Mouse (Mus musculus) CH12.LX (cell line): ENCODE measurements at regions not wholly inside any gene's neighbourhood (a gene's known extent, or its start where the extent isn't known, plus 50 kb on each side); places are given as distances from the start of the nearest gene placed in this dataset.

Experiments used
- DNase-seq: peaks from one replicate; pipeline ENCODE4 v3.0.0-alpha.2; 2013; ENCODE audit errors: extremely low read depth
- H3K27ac ChIP-seq: 2 replicates; pipeline ENCODE4 v1.5.1; 2012; ENCODE audit warnings: low read depth, mild to moderate bottlenecking, control low read depth, moderate library complexity; ENCODE audit not compliant: insufficient read depth
- H3K27me3 ChIP-seq: replicated peaks from 2 replicates; pipeline ENCODE3; 2012; ENCODE audit warnings: inconsistent platforms
- H3K36me3 ChIP-seq, 2 experiments: replicated peaks in 1 of 2; 2 replicates each; pipeline versions ENCODE3 to v1.6.1; 2012; ENCODE audit warnings: inconsistent platforms in 1 of 2, low read length in 1 of 2, mild to moderate bottlenecking in 1 of 2, mixed read lengths in 1 of 2, moderate library complexity in 1 of 2; ENCODE audit not compliant: control insufficient read depth in 1 of 2, insufficient read depth in 1 of 2
- H3K4me1 ChIP-seq, 2 experiments: 2 replicates each; pipeline ENCODE4 v1.6.1; 2012; ENCODE audit warnings: inconsistent platforms in 1 of 2, moderate library complexity in 1 of 2; ENCODE audit not compliant: insufficient read depth in 2 of 2, control insufficient read depth in 1 of 2
- H3K4me2 ChIP-seq: 2 replicates; pipeline ENCODE4 v1.6.1; 2012; ENCODE audit warnings: low read depth, mild to moderate bottlenecking, control low read depth; ENCODE audit not compliant: poor library complexity, insufficient read depth, severe bottlenecking
- H3K4me3 ChIP-seq, 3 experiments: fragments of 150-350 bp in 1 of 3; sonication (generic) in 1 of 3; replicated peaks in 1 of 3; 2 replicates each; pipeline versions ENCODE3 to v1.5.1; 2011 to 2012; ENCODE audit warnings: low read depth in 2 of 3, low read length in 2 of 3, mild to moderate bottlenecking in 2 of 3, moderate library complexity in 2 of 3, control low read depth in 1 of 3, improper control_type of control experiment in 1 of 3, inconsistent platforms in 1 of 3, mixed read lengths in 1 of 3; ENCODE audit not compliant: poor library complexity in 1 of 3
- H3K79me2 ChIP-seq: replicated peaks from 2 replicates; pipeline ENCODE4 v1.6.1; 2012; ENCODE audit warnings: mild to moderate bottlenecking, moderate library complexity; ENCODE audit not compliant: control insufficient read depth, poor library complexity, insufficient read depth, severe bottlenecking; ENCODE audit errors: extremely low read depth
- H3K9ac ChIP-seq: 2 replicates; pipeline ENCODE4 v1.6.1; 2012; ENCODE audit warnings: low read depth, mild to moderate bottlenecking, control low read depth, moderate library complexity; ENCODE audit not compliant: insufficient read depth
- H3K9me3 ChIP-seq: replicated peaks from 2 replicates; pipeline ENCODE3; 2012; ENCODE audit warnings: low read length, inconsistent platforms, mixed read lengths
- BHLHE40 ChIP-seq: IDR thresholded peaks from 2 replicates; pipeline ENCODE4 v1.6.1; 2011; ENCODE audit warnings: mild to moderate bottlenecking, low read depth, low read length, improper control_type of control experiment
- CHD1 ChIP-seq: IDR thresholded peaks from 2 replicates; pipeline ENCODE4 v1.6.1; 2012; ENCODE audit warnings: low read depth, low read length, improper control_type of control experiment, inconsistent platforms
- E2F4 ChIP-seq: IDR thresholded peaks from 2 replicates; pipeline ENCODE4 v1.6.1; 2011; ENCODE audit warnings: low read depth, low read length, improper control_type of control experiment; ENCODE audit not compliant: insufficient replicate concordance
- ELF1 ChIP-seq: IDR thresholded peaks from 2 replicates; pipeline ENCODE4 v1.6.1; 2014; ENCODE audit warnings: low read depth, mild to moderate bottlenecking, inconsistent platforms, low read length, improper control_type of control experiment
- EP300 ChIP-seq: IDR thresholded peaks from 2 replicates; pipeline ENCODE4 v1.6.1; 2011; ENCODE audit warnings: low read length, improper control_type of control experiment
- JUND ChIP-seq: conservative IDR thresholded peaks from 2 replicates; pipeline ENCODE4 v1.6.1; 2011; ENCODE audit warnings: low read depth, low read length, improper control_type of control experiment
- KAT2A ChIP-seq: IDR thresholded peaks from 2 replicates; pipeline ENCODE4 v1.6.1; 2012; ENCODE audit warnings: low read length, improper control_type of control experiment, inconsistent platforms; ENCODE audit not compliant: insufficient replicate concordance
- MAFK ChIP-seq: IDR thresholded peaks from 2 replicates; pipeline ENCODE4 v1.6.1; 2011; ENCODE audit warnings: low read length, improper control_type of control experiment; ENCODE audit not compliant: insufficient replicate concordance
- MAX ChIP-seq: IDR thresholded peaks from 2 replicates; pipeline ENCODE4 v1.6.1; 2011; ENCODE audit warnings: low read length, improper control_type of control experiment
- MYC ChIP-seq: IDR thresholded peaks from 2 replicates; pipeline ENCODE4 v1.6.1; 2011; ENCODE audit warnings: low read depth, mild to moderate bottlenecking, improper control_type of control experiment, low read length
- NELFE ChIP-seq: IDR thresholded peaks from 2 replicates; pipeline ENCODE4 v1.6.1; 2011; ENCODE audit warnings: low read depth, low read length, improper control_type of control experiment
- PAX5 ChIP-seq: IDR thresholded peaks from 2 replicates; pipeline ENCODE4 v1.6.1; 2012; ENCODE audit warnings: low read length, inconsistent platforms, mixed read lengths
- POLR2A ChIP-seq: IDR thresholded peaks from 2 replicates; pipeline ENCODE4 v1.6.1; 2011; ENCODE audit warnings: low read depth, mild to moderate bottlenecking, improper control_type of control experiment, low read length
- POLR2AphosphoS2 ChIP-seq: IDR thresholded peaks from 2 replicates; pipeline ENCODE4 v1.6.1; 2011; ENCODE audit warnings: low read depth, low read length, improper control_type of control experiment
- RCOR1 ChIP-seq: conservative IDR thresholded peaks from 2 replicates; pipeline ENCODE4 v1.6.1; 2012; ENCODE audit warnings: low read depth, mild to moderate bottlenecking, inconsistent platforms, low read length, improper control_type of control experiment
- TCF12 ChIP-seq: IDR thresholded peaks from 2 replicates; pipeline ENCODE4 v1.6.1; 2014; ENCODE audit warnings: low read depth, mild to moderate bottlenecking, inconsistent platforms, low read length, improper control_type of control experiment
- UBTF ChIP-seq: IDR thresholded peaks from 2 replicates; pipeline ENCODE4 v1.6.1; 2012; ENCODE audit warnings: low read depth, mild to moderate bottlenecking, inconsistent platforms, low read length, improper control_type of control experiment, moderate library complexity
- USF2 ChIP-seq: conservative IDR thresholded peaks from 2 replicates; pipeline ENCODE4 v1.6.1; 2011; ENCODE audit warnings: low read depth, low read length, improper control_type of control experiment
- ZC3H11A ChIP-seq: IDR thresholded peaks from 2 replicates; pipeline ENCODE4 v1.6.1; 2012; ENCODE audit warnings: low read depth, mild to moderate bottlenecking, inconsistent platforms, low read length, improper control_type of control experiment
- ZKSCAN1 ChIP-seq: IDR thresholded peaks from 2 replicates; pipeline ENCODE4 v1.6.1; 2012; ENCODE audit warnings: low read depth, inconsistent platforms, low read length, improper control_type of control experiment, borderline replicate concordance
- ZNF384 ChIP-seq: IDR thresholded peaks from 2 replicates; pipeline ENCODE4 v1.6.1; 2012; ENCODE audit warnings: low read depth, low read length, improper control_type of control experiment, inconsistent platforms
- dilution Hi-C: fragments of 300-500 bp; cut with MboI; formaldehyde crosslinking; loops from 2 replicates; pipeline ENCODE4 v1.14.3; 2020; ENCODE audit warnings: low sequenced_read_pairs; ENCODE audit not compliant: extremely low pct_unique_long_range_greater_than_20kb, extremely low pct_ligation_motif_present
- in situ Hi-C: fragments of 300-500 bp; cut with MboI; formaldehyde crosslinking; loops from 3 replicates; pipeline ENCODE4 v1.14.3; 2019; ENCODE audit warnings: low sequenced_read_pairs, low pct_ligation_motif_present, low pct_unique_long_range_greater_than_20kb, mixed read lengths

DNA sequence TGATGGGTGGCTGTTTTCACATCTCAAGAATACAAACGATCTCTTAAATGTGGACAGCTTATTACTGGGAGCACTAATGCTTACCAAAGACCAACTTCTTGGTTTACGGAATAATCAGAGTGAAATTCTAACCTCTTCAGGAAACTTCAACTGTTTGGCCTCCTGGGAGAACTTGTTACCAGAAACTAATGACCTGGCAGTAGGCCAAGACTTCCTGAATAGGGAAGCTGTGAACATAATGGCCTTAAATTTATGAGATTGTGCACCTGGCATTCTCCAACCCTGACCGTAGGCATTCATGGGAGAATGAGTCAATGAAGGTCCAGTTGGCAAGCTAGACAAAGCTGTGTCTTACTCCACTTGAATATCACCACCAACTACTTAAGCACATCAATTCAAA, 160.8 kb upstream of the Fbxl4 start:
- dilution Hi-C loops (no loop called here), in situ Hi-C loops (no loop called here)
- Histone ChIP-seq H3K4me1 (no peaks in the 10 kb centered on the region), H3K9ac (no peak overlapping the region), H3K9me3 (no peaks in the 10 kb centered on the region), H3K4me3 (no peak overlapping the region), H3K79me2 (no peaks in the 10 kb centered on the region), H3K36me3 (no peaks in the 10 kb centered on the region), H3K27me3 (no peaks in the 10 kb centered on the region), H3K4me2 (no peak overlapping the region), H3K27ac (no peak overlapping the region)
- TF ChIP-seq EP300: no peak
- TF ChIP-seq MAFK: no peak
- TF ChIP-seq E2F4: no peak
- no peak for TF ChIP-seq RCOR1
- no peak for DNase-seq

- no peak overlapping the region for H3K4me3 ChIP-seq
- no peaks in the 10 kb centered on the region for H3K4me1 ChIP-seq
- no peak overlapping the region for H3K27ac ChIP-seq
- no peak overlapping the region for H3K4me2 ChIP-seq
- DNase-seq: no peak
- no peak for TF ChIP-seq ELF1
- TF ChIP-seq PAX5: no peak
- TF ChIP-seq UBTF: no peak
- TF ChIP-seq POLR2AphosphoS2: no peak
- TF ChIP-seq BHLHE40: no peak
- no peak for TF ChIP-seq JUND
- TF ChIP-seq POLR2A: no peak
- no peak for TF ChIP-seq TCF12
- TF ChIP-seq ZC3H11A: no peak
- TF ChIP-seq KAT2A: no peak
- no peak for TF ChIP-seq ZNF384
- TF ChIP-seq ZKSCAN1: no peak
- no peak for TF ChIP-seq CHD1
- no peak for TF ChIP-seq NELFE
- TF ChIP-seq MAX: no peak
- no peak for TF ChIP-seq MYC
- TF ChIP-seq USF2: no peak
- in situ Hi-C loops (no loop called here), dilution Hi-C loops (no loop called here)
- no peaks in the 10 kb centered on the region for H3K27me3 ChIP-seq
- no peaks in the 10 kb centered on the region for H3K79me2 ChIP-seq
- H3K36me3 ChIP-seq: no peaks in the 10 kb centered on the region
- no peak overlapping the region for H3K9ac ChIP-seq
- no peaks in the 10 kb centered on the region for H3K9me3 ChIP-seq
These were observed 148.8 kb upstream of the Fbxl4 start for GRCm38 (mm10) chr4:22208531-22208930.
